Mouse (Mus musculus) splenic B cell, adult 2 months (primary cell): ENCODE results near the gene Tnfrsf11a.
"Not testable (repeated sequence)": the region's sequence is repeated elsewhere in the genome, so short reads cannot be mapped to it uniquely, and the experiment has no call there.

Experiments used
- DNase-seq: peaks from one replicate; pipeline ENCODE4 v3.0.0-alpha.2; 2011; ENCODE audit warnings: low read depth, low spot score
- H3K27me3 ChIP-seq: 2 replicates; pipeline ENCODE4 v1.6.1; 2012; ENCODE audit warnings: mild to moderate bottlenecking, low read length, moderate library complexity, mixed read lengths; ENCODE audit not compliant: control insufficient read depth, poor library complexity, insufficient read depth, severe bottlenecking
- H3K36me3 ChIP-seq: 2 replicates; pipeline ENCODE4 v1.6.1; 2012; ENCODE audit warnings: mild to moderate bottlenecking, low read length, moderate library complexity, mixed read lengths; ENCODE audit not compliant: control insufficient read depth, poor library complexity, insufficient read depth, severe bottlenecking

Tnfrsf11a gene

DNA sequence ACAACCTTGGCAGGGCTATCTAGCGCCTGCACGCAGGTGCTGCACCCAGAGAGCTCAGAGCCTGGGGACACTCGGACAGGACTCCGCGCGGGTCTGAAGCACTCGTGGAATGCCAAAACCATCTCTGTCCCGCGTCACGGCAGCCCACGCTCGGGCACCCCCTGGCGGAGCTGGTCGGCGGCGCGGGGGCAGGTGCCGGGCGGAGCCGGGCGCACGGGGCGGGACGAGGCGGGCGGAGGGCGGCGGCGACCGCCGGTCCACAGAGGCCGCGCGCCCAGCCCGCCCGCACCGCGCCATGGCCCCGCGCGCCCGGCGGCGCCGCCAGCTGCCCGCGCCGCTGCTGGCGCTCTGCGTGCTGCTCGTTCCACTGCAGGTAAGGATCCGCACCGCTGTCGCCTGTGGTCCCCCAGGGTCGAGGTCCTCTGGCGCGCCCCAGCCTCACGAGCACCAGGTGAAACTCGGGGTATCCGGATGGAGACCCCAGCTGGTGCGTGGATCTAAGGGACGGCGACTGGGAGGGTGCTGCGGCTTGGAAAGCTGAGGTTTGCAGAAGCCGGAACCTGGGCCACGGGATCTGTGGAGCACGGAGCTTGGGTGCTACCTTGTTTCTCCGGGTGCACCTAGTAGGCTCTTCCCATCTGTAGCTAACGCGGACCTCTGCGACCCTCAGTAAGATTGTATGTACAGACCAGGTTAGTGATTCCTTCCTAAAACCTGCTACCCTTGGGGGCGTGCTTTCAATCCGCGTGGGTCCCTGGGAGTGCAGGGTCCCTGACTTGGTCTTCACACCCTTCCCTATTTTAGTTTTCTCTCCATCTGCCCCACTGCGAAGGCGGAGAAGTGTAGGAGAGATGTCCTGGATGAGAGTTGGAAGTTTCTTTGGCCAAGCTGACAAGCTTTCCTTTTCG is at the start of gene Tnfrsf11a:
TSS of gene Tnfrsf11a (plus strand) at position 262 of the 908 bp plus-strand sequence.
- no peaks in the 10 kb centered on the region; the same call in 1 of the 2 replicates for H3K27me3 ChIP-seq
- no peaks in the 10 kb centered on the region for H3K36me3 ChIP-seq
- DNase-seq, result peak; percentile 27

DNA sequence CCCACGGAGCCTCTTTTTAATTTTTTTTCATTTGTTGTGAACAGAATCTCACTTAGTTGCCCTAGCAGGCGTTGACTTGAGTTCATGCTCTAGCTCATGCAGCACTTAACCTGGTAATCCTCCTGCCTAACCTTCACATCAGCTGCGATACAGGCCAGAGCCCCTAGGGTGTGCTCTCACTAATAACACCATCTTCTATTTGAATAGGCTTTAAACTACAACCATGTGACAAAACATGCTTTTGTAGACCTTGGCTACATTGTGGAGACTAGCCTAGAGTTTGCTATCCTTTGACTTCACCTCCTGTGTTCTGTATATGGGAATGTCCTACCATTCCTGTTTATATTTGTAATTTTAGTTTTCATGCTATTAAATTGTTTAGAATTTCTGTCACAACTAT is 45.2 kb upstream of the Tnfrsf11a start:
- H3K27me3 ChIP-seq, result no peaks in the 10 kb centered on the region
- peak; percentile 23 for DNase-seq
- H3K36me3 ChIP-seq, result 0 out of 2 replicates have a peak, but pooled peaks cover 3% of the 10 kb centered on the region

DNA sequence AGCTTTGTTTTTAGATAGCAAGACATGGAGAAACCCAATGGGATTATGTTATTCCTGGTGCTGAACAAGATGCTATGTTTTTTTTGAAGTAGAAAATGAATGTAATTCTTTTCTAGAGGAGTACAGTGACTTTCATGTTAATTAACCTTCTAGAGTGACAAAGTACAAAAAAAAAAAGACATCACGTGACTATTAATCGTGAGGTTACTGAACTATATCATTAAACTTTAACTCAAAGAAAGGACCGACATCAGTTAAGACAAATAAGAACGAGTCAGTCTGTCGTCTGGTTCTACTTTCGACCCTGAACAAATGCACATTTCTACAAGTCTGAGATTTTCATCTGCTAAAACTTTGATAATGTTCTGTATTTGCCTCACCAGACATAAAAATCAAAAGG is 42.2 kb upstream of the Tnfrsf11a start:
- no peaks in the 10 kb centered on the region for H3K27me3 ChIP-seq
- no peak for DNase-seq

DNA sequence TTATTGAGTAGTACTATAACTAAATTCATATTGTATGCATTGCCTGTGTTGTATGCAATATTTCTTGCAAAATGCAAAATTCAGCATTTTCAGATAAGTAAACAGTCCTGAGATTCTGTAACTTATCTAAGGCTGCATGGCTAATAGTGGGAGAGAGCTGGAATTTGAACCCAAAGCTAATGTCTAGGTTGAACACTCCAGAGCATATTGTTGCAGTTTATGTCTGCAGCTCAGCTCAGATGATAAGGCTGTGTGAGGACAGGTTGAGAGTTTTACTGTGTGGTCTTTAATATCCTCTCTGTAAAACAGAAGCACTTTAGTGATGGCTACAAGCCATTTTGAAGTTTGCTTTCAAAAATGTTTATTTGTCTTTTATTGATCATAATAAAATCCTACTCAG is 41.0 kb upstream of the Tnfrsf11a start:
- no peak for DNase-seq
- Histone ChIP-seq H3K27me3 (no peaks in the 10 kb centered on the region), H3K36me3 (peaks cover 8% of the 10 kb centered on the region; the same call in 1 of the 2 replicates)

More for the DNA sequence above, 42.2 kb upstream of the Tnfrsf11a start:
- H3K36me3 ChIP-seq, result peaks cover 6% of the 10 kb centered on the region; the same call in 1 of the 2 replicates

DNA sequence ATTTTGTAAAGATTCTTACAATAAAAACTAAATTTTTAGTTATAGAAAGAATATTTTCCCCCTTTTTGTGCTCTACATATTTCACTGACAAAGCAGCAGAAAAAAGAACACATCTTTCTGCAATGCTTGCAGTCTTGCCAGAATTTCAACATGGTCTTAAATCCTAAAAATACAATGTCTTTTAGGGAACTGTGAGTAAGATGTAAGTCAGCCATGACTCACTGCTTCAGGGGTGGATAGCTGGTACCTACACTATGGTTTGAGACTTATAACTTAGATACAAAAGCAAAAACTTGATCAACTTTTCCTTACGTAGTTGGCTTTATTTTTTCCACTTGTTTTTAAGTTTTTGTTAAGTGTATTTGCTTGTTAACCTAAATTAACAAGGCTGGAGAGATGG is 38.0 kb upstream of the Tnfrsf11a start:
- Histone ChIP-seq H3K36me3 (peaks cover 10% of the 10 kb centered on the region), H3K27me3 (no peaks in the 10 kb centered on the region)
- DNase-seq, result no peak

DNA sequence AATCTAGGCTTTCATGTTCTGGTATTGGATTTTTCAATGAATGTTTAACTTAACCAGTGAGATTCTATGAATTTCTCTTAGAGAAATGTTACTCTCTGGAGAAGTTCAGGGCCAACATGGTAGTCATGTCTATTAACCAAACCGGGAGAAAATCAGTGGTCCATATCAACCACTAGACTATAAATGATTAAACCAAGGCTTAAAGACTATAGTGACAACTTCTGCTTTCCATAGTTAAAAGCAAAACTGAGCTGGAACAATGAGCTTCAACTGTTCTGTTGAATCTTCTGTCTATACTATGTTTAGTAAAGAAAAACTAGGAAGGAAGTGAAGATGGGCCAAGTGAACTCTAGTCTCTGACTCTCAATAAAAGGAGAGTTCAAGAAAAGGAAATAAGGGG is 34.1 kb upstream of the Tnfrsf11a start:
- H3K36me3 ChIP-seq, result peaks cover 9% of the 10 kb centered on the region
- peak; percentile 4 for DNase-seq
- H3K27me3 ChIP-seq, result no peaks in the 10 kb centered on the region

DNA sequence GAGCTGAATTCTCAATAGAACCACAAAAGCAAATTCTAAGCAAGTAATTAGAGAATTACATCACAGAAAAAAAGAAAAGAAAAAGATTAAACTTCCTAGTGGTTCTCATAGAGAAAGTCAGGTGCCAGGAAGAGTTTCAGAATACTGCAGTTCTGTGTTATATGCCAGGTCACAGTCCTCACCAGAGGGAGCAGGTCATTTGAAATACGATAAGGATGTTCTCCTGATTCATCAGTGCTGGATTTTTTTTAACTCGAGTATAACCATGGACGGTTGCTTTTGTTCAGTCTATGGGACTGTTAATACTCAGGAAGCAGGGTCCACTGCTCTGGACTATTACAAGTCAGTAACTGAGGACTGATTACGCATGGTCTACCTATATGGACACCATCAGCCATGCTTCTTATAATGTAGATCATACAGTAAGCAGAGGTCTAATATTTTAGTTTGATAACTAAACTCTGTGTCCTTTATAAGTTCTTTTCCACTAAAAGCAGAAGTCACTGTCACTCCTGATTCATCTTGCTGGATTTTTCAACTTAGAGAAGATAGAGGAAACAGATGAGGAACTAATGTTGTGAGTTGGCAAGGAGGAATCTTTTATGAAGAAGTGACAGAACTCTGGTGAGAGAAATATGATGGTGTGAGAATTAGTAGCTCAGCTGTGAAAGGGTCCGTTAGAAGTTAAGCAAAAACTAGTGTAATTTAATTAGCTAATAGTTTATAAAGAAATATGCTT is 33.5 kb upstream of the Tnfrsf11a start:
- H3K36me3 ChIP-seq, result peaks cover 7% of the 10 kb centered on the region

DNA sequence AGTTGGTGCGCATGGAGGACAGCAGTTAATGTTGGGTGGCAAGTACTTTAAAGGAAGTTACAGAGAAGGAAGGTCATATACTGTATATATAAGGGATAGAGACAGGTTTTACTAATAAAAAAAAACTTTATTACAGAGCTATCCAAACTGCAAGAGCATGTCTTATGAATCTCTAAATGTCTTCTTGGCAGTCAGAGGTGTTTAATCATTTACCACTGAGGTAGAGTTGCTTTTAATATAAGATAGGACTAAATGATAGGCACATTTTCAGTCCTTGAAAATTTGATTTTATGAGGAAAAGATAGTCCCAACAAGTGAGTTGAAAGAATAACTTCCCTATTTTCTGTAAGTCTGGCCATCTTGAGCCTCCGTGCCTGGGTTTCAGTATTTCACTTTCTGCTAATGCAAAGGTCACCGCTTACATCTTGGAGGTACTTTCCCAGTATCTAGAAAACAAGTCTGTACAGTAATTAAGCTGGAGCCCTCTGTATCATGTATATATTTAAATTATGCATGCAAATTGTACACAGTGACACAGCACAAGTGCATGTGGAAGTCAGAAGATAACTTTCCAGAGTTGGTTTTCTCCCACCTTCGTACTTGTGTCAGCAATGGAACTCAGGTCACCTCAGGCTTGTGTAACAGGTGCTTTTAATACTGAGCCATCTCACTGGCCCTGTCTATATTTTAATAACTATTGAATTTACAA is 32.3 kb upstream of the Tnfrsf11a start:
- no peaks in the 10 kb centered on the region for H3K27me3 ChIP-seq
- DNase-seq, result no peak
- peaks cover 7% of the 10 kb centered on the region for H3K36me3 ChIP-seq

More for the DNA sequence above, 33.5 kb upstream of the Tnfrsf11a start:
- no peak for DNase-seq
- no peaks in the 10 kb centered on the region for H3K27me3 ChIP-seq

DNA sequence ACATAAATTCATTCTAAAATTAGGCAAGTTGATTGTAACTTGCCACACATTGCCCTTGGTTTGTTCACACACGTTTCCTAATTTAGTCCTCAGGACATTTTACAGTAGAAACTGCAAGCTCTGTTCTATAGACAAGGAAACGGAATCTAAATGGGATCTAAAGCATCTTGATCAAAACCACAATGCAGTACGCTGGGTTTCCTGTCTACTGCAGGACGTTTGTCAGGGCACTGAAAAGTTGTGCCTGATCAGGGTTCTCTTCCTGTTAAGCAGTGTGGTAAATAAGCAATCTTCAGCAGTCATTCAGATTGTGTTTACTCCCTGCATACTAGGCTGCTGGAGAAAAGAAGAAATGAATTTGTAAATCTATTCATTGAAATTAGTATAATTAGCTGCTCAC is 28.3 kb upstream of the Tnfrsf11a start:
- Histone ChIP-seq H3K27me3 (no peaks in the 10 kb centered on the region), H3K36me3 (peaks cover 4% of the 10 kb centered on the region; the same call in 1 of the 2 replicates)
- no peak for DNase-seq

DNA sequence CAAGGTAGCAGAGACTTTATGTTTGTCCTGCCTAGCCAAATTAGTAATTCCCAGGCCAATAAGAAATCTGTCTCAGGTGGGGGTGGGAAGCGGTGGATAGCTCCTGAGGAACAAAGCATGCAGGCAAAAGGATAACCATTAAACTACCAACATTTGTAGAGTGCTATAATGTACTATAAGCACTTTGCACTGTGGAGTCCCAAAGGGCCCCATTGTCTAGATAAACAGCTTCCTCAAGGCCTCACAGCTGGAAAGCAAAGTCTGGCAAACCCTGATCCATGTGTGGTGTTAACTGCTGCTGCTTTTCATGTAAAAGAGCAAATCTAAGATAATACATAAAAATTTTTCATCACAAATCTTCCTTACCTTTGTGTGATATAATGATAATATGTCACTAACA is 27.6 kb upstream of the Tnfrsf11a start:
- Histone ChIP-seq H3K36me3 (peaks cover 4% of the 10 kb centered on the region; the same call in 1 of the 2 replicates), H3K27me3 (no peaks in the 10 kb centered on the region)
- no peak for DNase-seq

DNA sequence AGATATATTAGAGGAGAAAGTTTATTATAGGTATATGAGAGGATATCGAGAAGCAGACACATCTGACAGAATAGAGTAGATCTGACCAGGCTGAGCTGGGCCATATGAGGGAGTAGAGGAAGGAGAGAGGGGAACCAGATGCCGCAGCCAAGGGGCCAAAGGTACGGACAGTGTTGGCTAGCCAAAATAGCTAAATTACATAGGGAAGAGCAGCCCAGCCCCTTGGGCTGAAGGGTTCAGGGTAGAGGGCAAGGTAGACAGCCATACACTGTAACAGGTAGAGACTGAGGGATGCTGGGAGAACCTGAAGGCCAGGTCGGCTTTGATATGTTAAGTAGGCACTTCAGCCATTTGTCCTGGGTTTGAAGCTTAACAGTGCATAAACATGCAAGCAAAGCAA is 21.7 kb upstream of the Tnfrsf11a start:
- no peak for DNase-seq
- Histone ChIP-seq H3K36me3 (peaks cover 1% of the 10 kb centered on the region; the same call in 1 of the 2 replicates), H3K27me3 (no peaks in the 10 kb centered on the region)

DNA sequence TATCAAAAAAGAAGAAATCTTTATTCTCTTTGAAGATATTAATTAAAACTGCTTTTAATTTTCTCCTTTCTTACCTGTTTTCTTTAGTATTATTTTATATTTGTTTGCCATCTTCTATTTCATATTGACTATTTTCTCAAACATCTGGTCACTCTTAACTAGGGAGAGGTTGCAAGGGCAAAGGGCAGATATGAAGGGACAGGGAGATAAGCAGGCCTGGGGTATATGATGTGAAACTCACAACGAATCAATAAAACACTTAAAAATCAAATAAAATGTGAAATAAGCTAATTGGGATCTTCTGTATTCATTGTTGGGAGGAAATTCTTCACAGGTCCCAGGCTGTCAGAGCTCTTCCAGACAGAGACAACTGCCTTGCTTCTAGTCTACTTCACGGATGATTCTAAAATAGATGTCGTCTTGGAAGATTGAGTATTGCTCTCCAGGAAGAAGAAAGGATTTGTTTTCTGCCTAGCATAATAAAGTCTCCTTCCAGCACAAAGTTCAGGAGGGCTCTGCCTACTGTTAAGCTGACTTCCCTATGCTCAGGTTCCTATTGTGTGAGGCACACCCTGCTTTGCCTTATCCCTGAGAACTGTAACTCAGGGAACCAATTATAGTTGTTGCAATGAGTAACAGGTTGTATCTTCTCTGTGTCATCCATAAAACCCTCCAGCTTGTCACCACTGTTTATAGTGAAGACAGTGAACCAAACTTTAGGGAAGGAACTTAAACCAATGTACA is 20.9 kb upstream of the Tnfrsf11a start:
- Histone ChIP-seq H3K27me3 (no peaks in the 10 kb centered on the region), H3K36me3 (peaks cover 1% of the 10 kb centered on the region; the same call in 1 of the 2 replicates)
- no peak for DNase-seq

DNA sequence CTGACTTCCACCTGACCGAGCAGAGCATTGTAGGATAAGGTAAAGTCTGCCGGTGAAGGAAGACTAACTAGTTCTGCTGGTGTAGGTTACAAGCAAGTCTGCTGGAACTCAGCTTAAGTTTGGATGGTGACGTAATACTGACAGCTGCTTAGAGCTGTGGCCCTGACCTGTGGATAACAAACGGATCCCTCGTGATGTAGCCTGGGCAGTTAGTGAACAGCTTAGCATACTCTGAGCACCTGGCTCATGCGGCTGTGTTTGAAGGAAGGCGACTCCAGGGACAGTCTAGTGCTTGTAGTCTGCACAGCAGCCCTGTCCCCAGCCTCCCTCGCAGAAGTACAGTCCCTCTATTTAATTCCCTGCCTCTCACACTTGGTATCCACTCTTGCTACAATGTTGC is 14.9 kb upstream of the Tnfrsf11a start:
- no peaks in the 10 kb centered on the region for H3K36me3 ChIP-seq
- no peaks in the 10 kb centered on the region for H3K27me3 ChIP-seq
- DNase-seq, result no peak

DNA sequence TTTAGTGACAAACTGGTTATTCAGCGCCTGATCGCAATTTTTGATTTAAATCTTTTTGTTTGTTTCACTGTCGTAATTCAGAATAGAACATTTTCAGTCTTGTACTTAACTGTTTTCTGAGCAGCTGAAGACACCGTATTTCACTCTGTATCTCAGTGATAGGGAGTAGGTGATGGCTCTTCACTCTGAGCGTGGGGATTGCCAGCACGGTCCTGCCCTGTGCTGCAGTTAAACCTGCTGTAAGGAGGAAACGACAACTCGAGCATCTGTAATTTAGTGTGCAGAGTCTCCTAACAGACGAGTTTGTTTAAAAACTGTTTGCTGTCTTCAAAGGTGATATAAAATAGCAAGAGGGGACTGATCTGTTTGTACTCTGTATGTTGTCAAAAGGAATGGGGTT is 14.4 kb upstream of the Tnfrsf11a start:
- H3K27me3 ChIP-seq, H3K36me3 ChIP-seq, DNase-seq: not testable (repeated sequence)
